Mouse (Mus musculus): ENCODE measurements at regions not wholly inside any gene's neighbourhood (a gene's known extent, or its start where the extent isn't known, plus 50 kb on each side); places are given as distances from the start of the nearest gene placed in this dataset.
A peak's percentile ranks its signal among the peaks of the same experiment; 100 is the strongest.

DNA sequence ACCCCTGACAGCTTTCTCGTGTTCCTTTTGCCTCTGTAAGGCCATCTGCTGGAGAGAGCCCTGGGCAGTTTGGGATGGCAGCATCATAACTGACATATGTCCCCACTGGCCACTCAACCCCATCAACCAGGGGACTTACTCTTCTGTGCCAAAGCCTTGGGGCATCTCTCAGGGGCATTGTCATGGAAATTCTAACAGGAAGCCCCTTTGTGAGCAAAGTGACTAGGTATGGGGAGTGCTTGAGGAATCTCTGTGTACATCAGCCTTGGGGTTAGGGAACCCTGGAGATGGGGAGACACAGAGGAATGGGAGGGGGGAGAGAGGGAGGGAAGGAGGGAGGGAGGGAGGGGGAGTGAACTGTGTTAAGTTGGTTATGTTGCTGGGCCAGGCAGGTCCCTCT lies 147.2 kb downstream of the Tpra1 start:
- no peaks in the 10 kb centered on the region for H3K27me3 ChIP-seq (ENCODE audit: control insufficient read depth, insufficient read depth, low read length)
- WGBS = 63% methylated on average over 1 of the region's 1 CpGs
- no peaks in the 10 kb centered on the region for H3K9me3 ChIP-seq (replicated peaks; ENCODE audit: control insufficient read depth, low read length)
- H3K36me3 ChIP-seq (replicated peaks; ENCODE audit: control insufficient read depth, insufficient read depth, low read depth, low read length) = no peaks in the 10 kb centered on the region
- no peak for DNase-seq (ENCODE audit: low spot score)
- H3K27ac ChIP-seq (replicated peaks; ENCODE audit: low read depth, low read length) = no peak overlapping the region
- H3K4me2 ChIP-seq (ENCODE audit: low read depth, low read length) = no peak overlapping the region
- no peak for ATAC-seq (replicated peaks; ENCODE audit: insufficient number of reproducible peaks, low FRiP score, low TSS enrichment, low read depth)
- no peaks in the 10 kb centered on the region for H3K4me1 ChIP-seq (ENCODE audit: control insufficient read depth, insufficient read depth, low read length)
- H3K9ac ChIP-seq (replicated peaks; ENCODE audit: low read length) = no peak overlapping the region
- no peak overlapping the region for H3K4me3 ChIP-seq (ENCODE audit: low read depth, low read length)

DNA sequence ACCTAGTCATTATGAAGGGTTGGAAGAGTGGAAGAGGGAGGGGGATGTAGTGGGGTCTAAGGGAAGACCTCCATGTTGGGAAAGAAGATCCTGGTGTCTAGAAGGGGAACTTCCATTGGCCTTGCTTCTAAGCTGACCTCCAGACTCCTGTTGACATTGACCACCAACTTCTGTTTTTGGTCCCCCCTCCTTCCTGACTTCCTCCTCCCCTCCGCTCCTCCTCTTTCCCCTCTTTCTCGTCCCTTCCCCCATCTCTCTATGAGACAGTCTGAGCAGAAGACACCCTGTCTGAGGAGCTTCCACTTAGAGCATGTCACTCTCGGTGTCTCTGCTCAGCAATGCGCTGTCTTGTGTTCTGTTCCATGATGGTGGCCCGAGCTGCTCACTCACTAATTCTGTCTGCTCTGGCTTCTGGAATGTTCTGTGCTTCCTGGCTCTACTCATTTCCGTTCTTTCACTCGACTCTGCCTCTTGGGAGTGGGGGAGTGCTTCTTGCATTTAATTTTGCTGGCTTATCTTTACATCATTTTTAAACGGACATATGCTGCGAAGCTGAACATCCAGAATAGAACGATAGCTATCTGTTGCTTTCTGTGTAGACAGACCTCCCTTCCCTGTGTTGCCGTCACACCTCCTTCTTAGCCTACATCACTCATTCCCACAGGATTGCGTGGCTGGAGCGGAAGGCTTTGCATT lies 148.7 kb downstream of the Tpra1 start:
- no peaks in the 10 kb centered on the region for H3K9me3 ChIP-seq (replicated peaks; ENCODE audit: control insufficient read depth, low read length)
- H3K4me1 ChIP-seq (ENCODE audit: control insufficient read depth, insufficient read depth, low read length) = no peaks in the 10 kb centered on the region
- H3K9ac ChIP-seq (replicated peaks; ENCODE audit: low read length) = no peak overlapping the region
- H3K27ac ChIP-seq (replicated peaks; ENCODE audit: low read depth, low read length) = no peak overlapping the region
- ATAC-seq (replicated peaks; ENCODE audit: insufficient number of reproducible peaks, low FRiP score, low TSS enrichment, low read depth) = no peak
- H3K36me3 ChIP-seq (replicated peaks; ENCODE audit: control insufficient read depth, insufficient read depth, low read depth, low read length) = no peaks in the 10 kb centered on the region
- 86% methylated on average over 13 of the region's 13 CpGs for WGBS
- no peak overlapping the region for H3K4me2 ChIP-seq (ENCODE audit: low read depth, low read length)
- H3K4me3 ChIP-seq (ENCODE audit: low read depth, low read length) = no peak overlapping the region
- DNase-seq (ENCODE audit: low spot score) = no peak
- H3K27me3 ChIP-seq (ENCODE audit: control insufficient read depth, insufficient read depth, low read length) = no peaks in the 10 kb centered on the region

DNA sequence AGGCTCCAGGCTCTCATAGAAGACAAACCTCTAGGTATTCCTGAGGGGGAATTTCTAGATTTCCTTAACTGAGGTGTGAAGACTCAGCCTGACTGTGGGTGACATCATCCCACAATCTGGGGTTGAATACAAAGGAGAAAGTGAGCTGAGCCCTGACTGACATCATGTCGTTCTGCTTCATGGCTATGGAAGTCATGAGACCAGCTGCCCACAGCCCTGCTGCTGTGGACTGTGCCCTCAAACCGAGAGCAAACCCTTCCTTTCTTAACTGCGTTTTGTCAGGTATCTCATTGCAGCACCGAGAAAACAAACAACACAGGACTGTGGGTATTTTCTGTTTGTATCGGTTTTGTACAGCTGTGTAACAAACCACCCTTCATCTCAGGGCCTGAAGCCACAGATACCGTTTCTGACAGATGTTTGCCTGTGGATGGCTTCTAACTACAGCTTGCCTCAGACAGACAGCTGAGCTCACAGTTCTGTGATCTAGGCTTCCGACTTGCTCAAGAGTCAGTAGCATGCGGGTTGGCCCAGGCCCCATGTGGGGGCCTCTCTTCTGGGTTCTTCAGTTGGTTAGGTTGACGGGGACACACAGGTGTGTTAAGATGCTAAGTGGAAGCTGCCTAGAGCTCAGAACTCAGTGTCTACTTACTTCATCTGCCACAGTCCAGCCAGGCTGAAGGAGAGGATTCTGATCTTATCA lies 150.9 kb downstream of the Tpra1 start:
- DNase-seq (ENCODE audit: low spot score) (no peak), ATAC-seq (replicated peaks; ENCODE audit: insufficient number of reproducible peaks, low FRiP score, low TSS enrichment, low read depth) (no peak)
- no peak overlapping the region for H3K27ac ChIP-seq (replicated peaks; ENCODE audit: low read depth, low read length)
- no peak overlapping the region for H3K4me2 ChIP-seq (ENCODE audit: low read depth, low read length)
- no peaks in the 10 kb centered on the region for H3K27me3 ChIP-seq (ENCODE audit: control insufficient read depth, insufficient read depth, low read length)
- no peaks in the 10 kb centered on the region for H3K36me3 ChIP-seq (replicated peaks; ENCODE audit: control insufficient read depth, insufficient read depth, low read depth, low read length)
- no peak overlapping the region for H3K9ac ChIP-seq (replicated peaks; ENCODE audit: low read length)
- H3K9me3 ChIP-seq (replicated peaks; ENCODE audit: control insufficient read depth, low read length) = no peaks in the 10 kb centered on the region
- no peak overlapping the region for H3K4me3 ChIP-seq (ENCODE audit: low read depth, low read length)
- H3K4me1 ChIP-seq (ENCODE audit: control insufficient read depth, insufficient read depth, low read length) = no peaks in the 10 kb centered on the region
- 80% methylated on average over 9 of the region's 9 CpGs for WGBS

DNA sequence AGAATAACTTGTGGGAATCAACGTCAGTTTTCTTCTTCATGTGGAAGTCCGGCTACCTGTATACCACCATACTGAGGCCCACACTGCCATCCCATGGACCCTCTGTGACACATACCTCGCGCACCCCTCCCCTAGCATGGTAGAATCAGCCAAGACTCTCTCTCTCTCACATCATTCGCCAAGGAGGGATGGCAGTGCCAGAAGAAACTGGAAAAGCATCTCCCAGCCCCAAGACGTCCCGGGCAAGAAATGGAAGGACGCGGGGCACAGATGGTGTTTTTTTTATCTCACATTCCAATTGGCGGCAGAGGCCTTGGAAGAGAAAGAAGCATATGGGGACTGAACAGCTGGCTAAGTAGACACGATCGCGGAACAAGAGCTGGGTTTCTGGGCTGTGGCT lies 152.0 kb downstream of the Tpra1 start:
- 81% methylated on average over 13 of the region's 13 CpGs for WGBS
- Histone ChIP-seq H3K4me1 (ENCODE audit: control insufficient read depth, insufficient read depth, low read length) (no peaks in the 10 kb centered on the region), H3K9me3 (replicated peaks; ENCODE audit: control insufficient read depth, low read length) (no peaks in the 10 kb centered on the region), H3K4me2 (ENCODE audit: low read depth, low read length) (no peak overlapping the region), H3K9ac (replicated peaks; ENCODE audit: low read length) (no peak overlapping the region), H3K4me3 (ENCODE audit: low read depth, low read length) (no peak overlapping the region), H3K36me3 (replicated peaks; ENCODE audit: control insufficient read depth, insufficient read depth, low read depth, low read length) (no peaks in the 10 kb centered on the region), H3K27me3 (ENCODE audit: control insufficient read depth, insufficient read depth, low read length) (no peaks in the 10 kb centered on the region), H3K27ac (replicated peaks; ENCODE audit: low read depth, low read length) (no peak overlapping the region)
- no peak for ATAC-seq (replicated peaks; ENCODE audit: insufficient number of reproducible peaks, low FRiP score, low TSS enrichment, low read depth)
- DNase-seq (ENCODE audit: low spot score) = no peak

DNA sequence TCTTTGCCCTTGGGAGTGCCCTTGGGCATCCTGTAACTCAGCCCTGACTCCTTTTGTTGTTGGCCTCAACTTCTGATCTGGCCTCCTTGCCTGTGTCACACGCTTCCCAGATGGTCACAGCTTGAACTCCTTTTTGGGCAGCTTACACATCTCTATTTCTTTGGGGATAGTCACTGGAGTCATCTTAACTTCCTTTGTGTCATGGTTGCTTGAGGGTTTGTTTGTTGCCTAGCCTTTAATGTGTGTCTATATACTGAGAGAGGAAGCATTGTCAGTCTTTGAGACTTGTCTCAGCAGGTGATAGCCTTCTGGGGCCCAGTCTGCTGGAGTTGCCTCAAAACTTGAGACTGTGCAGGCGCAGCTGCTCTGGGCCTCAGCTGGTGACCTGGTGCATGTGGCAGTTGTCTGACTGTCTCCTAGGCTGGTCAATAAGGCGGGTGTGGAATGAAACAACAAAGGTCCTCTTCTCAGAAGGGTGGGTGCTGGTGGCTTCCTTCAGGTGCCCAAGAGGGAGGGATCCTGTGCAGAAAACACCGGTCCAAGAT lies 157.5 kb downstream of the Tpra1 start:
- Histone ChIP-seq H3K36me3 (replicated peaks; ENCODE audit: control insufficient read depth, insufficient read depth, low read depth, low read length) (no peaks in the 10 kb centered on the region), H3K4me1 (ENCODE audit: control insufficient read depth, insufficient read depth, low read length) (no peaks in the 10 kb centered on the region), H3K9me3 (replicated peaks; ENCODE audit: control insufficient read depth, low read length) (no peaks in the 10 kb centered on the region), H3K27ac (replicated peaks; ENCODE audit: low read depth, low read length) (no peak overlapping the region), H3K4me3 (ENCODE audit: low read depth, low read length) (no peak overlapping the region), H3K9ac (replicated peaks; ENCODE audit: low read length) (no peak overlapping the region), H3K4me2 (ENCODE audit: low read depth, low read length) (no peak overlapping the region), H3K27me3 (ENCODE audit: control insufficient read depth, insufficient read depth, low read length) (no peaks in the 10 kb centered on the region)
- ATAC-seq (replicated peaks; ENCODE audit: insufficient number of reproducible peaks, low FRiP score, low TSS enrichment, low read depth) (no peak), DNase-seq (ENCODE audit: low spot score) (no peak)
- WGBS = 73% methylated on average over 4 of the region's 4 CpGs

DNA sequence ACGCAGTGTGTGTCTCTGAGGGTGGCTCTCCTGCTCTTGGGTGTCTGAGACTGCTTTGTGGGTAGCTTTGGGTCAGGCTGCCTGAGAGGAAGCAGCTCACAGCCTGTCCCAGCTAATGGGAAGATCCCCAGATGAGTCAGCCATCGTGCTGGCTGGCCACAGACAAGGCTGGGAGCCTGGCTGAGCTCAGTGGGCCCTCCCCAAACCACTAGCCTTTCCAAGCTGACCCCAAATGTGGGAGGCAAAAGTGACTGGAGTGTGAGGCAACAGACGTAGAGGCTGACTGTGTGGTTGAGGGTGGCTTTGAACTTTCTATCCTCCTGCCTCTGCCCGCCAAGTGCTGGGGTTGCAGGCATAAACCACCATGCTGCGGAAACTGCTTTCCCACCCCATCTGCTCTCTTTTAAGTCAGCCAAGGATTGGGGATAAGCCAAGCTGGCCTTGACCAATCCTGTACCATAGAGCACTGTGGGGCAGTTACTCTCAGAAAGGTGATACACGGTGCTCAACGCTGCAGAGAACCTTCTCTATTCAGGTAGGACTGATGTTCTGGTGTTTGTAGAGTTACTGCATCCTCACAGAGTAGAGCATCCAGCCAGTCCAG lies 163.0 kb downstream of the Tpra1 start:
- H3K27ac ChIP-seq (replicated peaks; ENCODE audit: low read depth, low read length) = no peak overlapping the region
- 75% methylated on average over 7 of the region's 7 CpGs for WGBS
- ATAC-seq (replicated peaks; ENCODE audit: insufficient number of reproducible peaks, low FRiP score, low TSS enrichment, low read depth) = no peak
- H3K4me1 ChIP-seq (ENCODE audit: control insufficient read depth, insufficient read depth, low read length) = no peaks in the 10 kb centered on the region
- no peak overlapping the region for H3K4me3 ChIP-seq (ENCODE audit: low read depth, low read length)
- H3K27me3 ChIP-seq (ENCODE audit: control insufficient read depth, insufficient read depth, low read length) = no peaks in the 10 kb centered on the region
- H3K9me3 ChIP-seq (replicated peaks; ENCODE audit: control insufficient read depth, low read length) = no peaks in the 10 kb centered on the region
- no peak overlapping the region for H3K4me2 ChIP-seq (ENCODE audit: low read depth, low read length)
- no peak for DNase-seq (ENCODE audit: low spot score)
- H3K9ac ChIP-seq (replicated peaks; ENCODE audit: low read length) = no peak overlapping the region
- H3K36me3 ChIP-seq (replicated peaks; ENCODE audit: control insufficient read depth, insufficient read depth, low read depth, low read length) = no peaks in the 10 kb centered on the region

DNA sequence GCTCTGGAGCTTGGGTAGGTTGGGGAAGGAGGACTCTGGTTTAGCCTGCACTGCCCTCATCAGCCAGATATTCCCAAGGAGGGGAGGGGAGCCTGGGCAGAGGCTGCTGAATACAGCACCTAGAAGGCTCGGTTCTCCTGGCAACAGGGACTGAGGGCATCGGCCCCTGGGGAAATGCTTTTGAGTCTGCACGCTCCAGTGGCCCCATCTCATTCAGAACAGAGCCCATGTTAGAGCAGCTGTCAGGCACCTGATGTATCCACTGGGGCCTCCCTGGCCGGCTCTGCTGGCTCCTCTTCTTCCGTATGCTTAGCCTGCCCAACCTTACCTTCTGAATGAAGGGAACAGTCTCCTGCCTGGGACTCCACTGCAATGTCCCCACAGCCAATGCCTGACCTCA lies 164.5 kb downstream of the Tpra1 start:
- no peaks in the 10 kb centered on the region for H3K9me3 ChIP-seq (replicated peaks; ENCODE audit: control insufficient read depth, low read length)
- no peaks in the 10 kb centered on the region for H3K27me3 ChIP-seq (ENCODE audit: control insufficient read depth, insufficient read depth, low read length)
- H3K27ac ChIP-seq (replicated peaks; ENCODE audit: low read depth, low read length) = no peak overlapping the region
- no peak overlapping the region for H3K9ac ChIP-seq (replicated peaks; ENCODE audit: low read length)
- ATAC-seq (replicated peaks; ENCODE audit: insufficient number of reproducible peaks, low FRiP score, low TSS enrichment, low read depth) (0 out of 2 replicates have a peak, but pooled peaks have one; percentile 36), DNase-seq (ENCODE audit: low spot score) (no peak)
- H3K4me1 ChIP-seq (ENCODE audit: control insufficient read depth, insufficient read depth, low read length) = no peaks in the 10 kb centered on the region
- H3K4me2 ChIP-seq (ENCODE audit: low read depth, low read length) = no peak overlapping the region
- WGBS = 59% methylated on average over 5 of the region's 5 CpGs
- no peak overlapping the region for H3K4me3 ChIP-seq (ENCODE audit: low read depth, low read length)
- H3K36me3 ChIP-seq (replicated peaks; ENCODE audit: control insufficient read depth, insufficient read depth, low read depth, low read length) = no peaks in the 10 kb centered on the region

DNA sequence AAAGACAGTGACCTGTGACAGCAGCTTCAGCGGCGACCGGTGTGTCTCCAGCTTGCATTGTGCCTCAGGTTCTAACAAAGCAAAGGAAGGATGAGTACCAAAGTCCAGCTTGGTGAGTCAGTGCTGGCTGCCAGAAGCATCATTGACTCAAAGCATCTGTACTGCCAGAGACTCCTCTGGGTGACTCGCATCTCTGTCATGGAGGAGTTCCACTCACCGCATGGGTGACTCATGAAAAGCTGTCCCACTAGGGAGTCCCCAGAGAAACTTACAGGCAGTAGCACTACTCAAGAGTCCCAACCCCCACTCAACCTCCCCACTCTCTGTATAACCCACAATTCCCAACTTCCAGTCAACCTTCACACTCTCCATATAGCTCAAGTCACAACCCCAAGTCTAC lies 166.2 kb downstream of the Tpra1 start:
- ATAC-seq (replicated peaks; ENCODE audit: insufficient number of reproducible peaks, low FRiP score, low TSS enrichment, low read depth) (no peak), DNase-seq (ENCODE audit: low spot score) (no peak)
- Histone ChIP-seq H3K4me2 (ENCODE audit: low read depth, low read length) (no peak overlapping the region), H3K4me3 (ENCODE audit: low read depth, low read length) (no peak overlapping the region), H3K27me3 (ENCODE audit: control insufficient read depth, insufficient read depth, low read length) (no peaks in the 10 kb centered on the region), H3K4me1 (ENCODE audit: control insufficient read depth, insufficient read depth, low read length) (no peaks in the 10 kb centered on the region), H3K27ac (replicated peaks; ENCODE audit: low read depth, low read length) (no peak overlapping the region), H3K9me3 (replicated peaks; ENCODE audit: control insufficient read depth, low read length) (no peaks in the 10 kb centered on the region), H3K36me3 (replicated peaks; ENCODE audit: control insufficient read depth, insufficient read depth, low read depth, low read length) (no peaks in the 10 kb centered on the region), H3K9ac (replicated peaks; ENCODE audit: low read length) (no peak overlapping the region)
- 95% methylated on average over 5 of the region's 5 CpGs for WGBS

Data from embryonic facial prominence, embryonic 11.5 days (tissue).